Mouse (Mus musculus) lung, adult 18-20 months (tissue): ENCODE results near the gene Rnf20.
"Not testable (repeated sequence)": the region's sequence is repeated elsewhere in the genome, so short reads cannot be mapped to it uniquely, and the experiment has no call there.

ENCODE experiments used
- DNase-seq, 2 experiments: peaks; one replicate each; pipeline ENCODE4 v3.0.0; 2022; ENCODE audit warnings: mixed read lengths in 2 of 2

Rnf20 gene

DNA sequence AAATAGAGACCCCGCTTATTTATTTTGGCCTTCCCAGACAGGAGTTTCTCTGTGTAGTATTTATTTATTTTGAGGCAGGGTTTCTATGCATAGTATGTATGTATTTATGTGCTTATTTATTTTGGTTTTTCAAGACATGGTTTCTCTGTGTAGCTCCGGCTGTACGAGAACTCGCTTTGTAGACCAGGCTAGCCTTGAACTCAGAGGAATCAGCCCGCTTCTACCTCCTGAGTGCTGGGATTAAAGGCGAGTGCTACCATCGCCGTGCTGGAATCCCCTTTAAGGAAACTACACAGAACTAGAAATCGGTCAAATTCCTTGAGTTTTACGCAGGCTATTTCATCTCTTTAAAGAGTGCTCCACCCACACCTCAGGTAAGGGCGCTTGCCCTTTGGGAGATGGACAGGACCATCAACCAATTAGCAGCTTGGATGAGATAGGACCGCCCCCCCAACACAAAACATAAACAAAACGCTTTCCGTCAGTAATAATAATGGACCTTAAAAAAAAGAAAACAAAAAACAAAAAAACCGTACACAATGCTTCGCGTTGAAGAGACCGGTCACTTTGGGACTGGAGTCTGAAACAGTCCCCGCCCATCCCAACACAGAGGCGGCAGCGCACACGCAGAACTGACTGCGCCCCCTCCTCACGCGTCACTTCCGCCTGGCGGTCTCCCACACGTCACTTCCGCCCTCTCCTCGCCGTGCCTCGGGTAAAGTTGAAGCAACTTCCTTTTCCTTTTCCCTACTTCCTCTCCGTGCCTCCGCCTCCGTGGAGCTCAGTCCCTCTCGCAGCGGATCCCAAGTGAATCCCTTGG lies at the start of gene Rnf20:
Gene Rnf20, plus strand, starts transcription at position 688 of the 820 bp plus-strand sequence.
- DNase-seq, result peak; percentile 96 to 97

DNA sequence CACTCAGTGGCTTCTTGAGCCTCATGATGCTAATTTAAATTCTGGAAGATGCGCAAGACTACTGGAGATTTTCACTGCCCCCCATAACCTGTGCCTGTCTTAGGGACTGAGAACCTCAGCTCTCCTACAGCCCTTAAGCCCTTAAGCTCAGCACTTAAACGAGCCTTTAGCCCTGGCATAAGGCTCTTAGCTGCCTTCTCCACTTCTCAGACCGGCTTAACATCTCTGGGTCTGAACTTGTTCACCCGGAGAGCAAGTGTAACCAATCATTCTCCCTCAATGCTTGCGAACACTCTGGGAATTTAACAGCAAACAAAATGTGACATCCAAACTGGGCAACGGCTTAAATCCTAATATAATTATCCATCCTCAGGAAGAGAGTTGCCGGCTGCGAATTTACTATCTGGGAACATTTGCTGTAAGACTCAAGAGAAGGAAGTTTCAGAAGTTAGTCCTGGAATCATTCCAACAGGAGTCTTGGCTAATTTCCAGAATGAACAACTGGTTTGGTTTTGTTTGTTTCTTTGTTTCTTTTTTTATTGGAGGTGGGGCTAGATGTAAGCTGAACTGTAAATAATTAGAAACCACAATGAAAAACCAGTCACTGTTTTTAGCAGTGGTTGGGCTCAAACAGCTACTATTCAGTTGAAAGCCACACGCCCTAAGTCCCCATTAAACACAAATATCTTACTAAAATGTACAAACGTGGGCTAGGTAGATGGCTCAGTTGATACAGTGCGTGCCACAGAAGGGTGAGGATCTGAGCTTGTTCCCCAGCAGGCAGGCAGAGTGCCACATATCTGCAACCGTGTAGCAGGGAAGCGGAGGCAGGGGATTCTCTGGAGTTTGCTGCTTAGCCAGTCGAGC lies 47.6 kb upstream of the Rnf20 start:
- peak in 1 of 2 experiments; percentile 18 for DNase-seq

DNA sequence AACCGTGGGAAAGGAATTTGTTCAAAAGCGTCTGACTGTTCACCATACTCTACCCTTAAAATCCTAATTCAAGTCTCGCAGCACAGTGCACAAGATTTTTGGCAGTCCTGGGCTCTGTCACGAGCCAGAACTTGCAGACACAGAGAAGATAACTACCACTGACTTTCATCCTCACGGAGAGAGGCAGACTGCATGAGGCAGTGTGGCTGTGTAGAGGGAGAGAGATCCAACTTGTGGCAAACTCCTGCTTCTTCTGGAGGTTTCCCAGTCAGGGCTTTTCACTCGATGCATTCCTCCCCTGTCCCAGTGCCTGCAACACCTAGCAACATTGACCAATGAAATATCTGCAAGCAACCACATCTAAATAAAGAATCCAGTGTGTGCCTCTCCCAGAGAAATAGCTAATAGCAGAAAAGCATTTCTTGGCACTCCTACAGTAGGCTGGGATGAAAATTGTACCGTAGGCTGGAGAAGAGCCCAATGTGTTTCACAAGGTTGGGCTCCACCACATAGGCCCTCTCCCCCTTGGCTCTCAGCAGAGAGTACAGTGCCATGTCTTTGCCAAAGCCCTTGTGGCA lies 46.2 kb upstream of the Rnf20 start:
- DNase-seq, result peak in 1 of 2 experiments; percentile 31

DNA sequence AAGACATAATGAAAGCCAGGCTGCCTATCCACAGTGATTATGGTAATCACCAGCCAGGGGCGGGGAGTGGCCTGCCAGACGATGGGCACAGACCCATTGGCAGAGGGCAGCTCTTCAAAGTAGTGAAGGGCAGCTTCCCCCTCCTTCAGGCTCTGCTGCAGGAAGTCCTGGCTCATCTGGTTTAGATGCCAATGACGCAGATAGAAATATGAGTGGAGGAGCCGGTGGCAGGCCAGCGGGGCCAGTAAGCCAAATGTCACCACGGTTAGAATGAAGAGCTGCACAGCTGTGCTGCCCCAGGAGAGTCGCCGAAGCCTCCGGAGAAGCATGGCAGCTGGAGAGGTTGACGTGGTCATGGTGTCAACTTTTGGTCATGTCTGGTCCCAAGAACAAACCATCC lies 45.0 kb upstream of the Rnf20 start:
- no peak for DNase-seq

DNA sequence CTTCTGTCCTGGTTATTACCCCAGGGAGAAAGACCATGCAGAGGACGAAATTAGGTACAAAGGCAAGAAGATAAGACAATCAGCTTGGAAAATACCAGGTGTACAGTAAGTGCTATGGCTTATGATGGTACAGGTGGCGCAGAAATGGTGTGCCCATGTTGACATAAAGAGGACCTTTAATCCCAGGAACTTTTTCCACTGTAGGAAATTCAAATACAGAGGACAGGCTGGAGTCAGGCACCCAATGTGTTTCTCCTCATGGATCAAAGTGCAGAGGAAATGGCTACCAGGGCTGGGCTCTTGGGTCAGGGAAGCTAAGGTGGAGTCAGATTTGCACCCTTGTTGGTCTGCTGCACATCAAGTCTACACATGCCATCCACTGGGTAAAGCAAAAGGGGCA lies 41.7 kb upstream of the Rnf20 start:
- no peak for DNase-seq

DNA sequence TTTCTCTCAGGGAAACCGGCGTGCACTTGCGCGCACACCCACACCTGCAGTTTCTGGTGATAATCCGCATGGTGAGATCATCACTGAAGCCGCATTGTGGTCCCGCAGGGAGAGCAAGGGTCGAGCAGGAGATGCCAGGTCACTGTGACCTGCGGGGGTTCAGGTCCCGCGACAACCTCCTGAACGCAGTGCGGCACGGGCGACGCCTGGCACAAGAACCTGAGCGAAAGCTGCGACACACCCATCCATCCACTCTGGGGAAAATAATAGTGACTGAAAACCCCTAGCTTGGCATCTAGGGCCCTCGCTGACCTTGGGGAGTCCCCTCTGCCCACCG lies 35.0 kb upstream of the Rnf20 start:
- DNase-seq, result no peak

DNA sequence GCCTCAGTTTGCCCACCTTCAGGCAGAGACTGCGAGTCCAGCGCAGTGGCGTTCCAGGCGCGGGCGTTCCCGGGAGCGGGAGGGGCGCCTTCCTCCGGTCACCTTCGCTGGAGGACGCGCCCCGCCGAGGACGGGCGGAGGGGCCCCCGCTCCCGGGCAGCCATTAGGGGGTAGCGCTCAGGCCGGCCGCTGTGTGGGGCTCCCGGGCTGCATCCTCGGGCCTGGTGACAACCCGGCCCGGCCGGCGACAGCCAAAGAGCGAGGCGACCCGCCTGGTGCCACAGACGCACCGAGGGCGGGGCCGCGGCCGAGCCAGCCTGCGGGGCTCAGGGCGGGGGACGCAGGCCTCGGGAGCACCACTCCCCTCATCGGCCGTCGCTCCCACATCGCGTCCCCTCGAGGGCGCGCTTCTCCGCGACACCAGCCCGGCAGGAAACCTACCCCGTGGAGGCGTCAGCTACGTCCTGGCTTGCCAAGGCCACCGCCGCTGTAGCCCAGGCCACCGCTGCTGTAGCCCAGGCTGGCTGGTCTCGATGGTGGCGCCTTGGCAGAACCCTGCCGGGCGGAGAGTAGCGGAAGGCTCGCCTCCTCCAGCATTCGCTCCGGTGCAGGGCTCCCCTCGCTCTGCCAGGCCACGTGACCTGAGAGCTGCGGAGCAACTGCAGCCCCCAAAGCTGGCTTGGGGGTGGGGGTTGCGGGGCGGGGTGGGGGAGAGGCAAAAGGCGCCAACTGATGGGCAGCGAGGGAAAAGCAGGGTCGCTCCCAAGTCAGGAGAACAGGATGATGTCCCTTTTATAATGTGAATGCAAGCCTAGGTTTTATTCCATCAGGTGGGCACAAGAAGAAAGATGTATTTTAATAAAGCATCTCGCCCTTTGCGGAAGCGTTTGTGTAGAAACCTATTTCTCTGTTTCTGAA lies 34.4 kb upstream of the Rnf20 start, which contains the start of gene Tmem246:
Gene Tmem246, minus strand, starts transcription at position 694 of the 918 bp plus-strand sequence.
- DNase-seq, result peak; percentile 73 to 81

DNA sequence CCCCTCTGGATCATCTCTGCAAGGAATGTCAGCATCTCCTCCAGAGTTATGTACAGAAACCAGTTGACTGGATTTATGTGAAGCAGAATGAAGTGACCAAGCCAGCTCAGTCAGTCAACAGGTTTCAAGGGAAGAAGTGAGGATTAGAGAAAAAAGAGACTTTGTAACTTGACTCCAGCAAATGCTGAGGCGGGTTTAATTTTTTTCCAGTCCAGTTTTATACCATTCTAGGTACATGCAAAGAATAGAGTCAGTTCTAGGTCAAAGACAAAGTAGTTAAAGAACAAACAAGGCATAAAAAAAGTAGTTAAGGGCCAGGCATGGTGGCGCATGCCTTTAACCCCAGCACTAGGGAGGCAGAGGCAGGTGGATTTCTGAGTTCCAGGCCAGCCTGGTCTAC lies 28.6 kb upstream of the Rnf20 start:
- DNase-seq, result no peak

DNA sequence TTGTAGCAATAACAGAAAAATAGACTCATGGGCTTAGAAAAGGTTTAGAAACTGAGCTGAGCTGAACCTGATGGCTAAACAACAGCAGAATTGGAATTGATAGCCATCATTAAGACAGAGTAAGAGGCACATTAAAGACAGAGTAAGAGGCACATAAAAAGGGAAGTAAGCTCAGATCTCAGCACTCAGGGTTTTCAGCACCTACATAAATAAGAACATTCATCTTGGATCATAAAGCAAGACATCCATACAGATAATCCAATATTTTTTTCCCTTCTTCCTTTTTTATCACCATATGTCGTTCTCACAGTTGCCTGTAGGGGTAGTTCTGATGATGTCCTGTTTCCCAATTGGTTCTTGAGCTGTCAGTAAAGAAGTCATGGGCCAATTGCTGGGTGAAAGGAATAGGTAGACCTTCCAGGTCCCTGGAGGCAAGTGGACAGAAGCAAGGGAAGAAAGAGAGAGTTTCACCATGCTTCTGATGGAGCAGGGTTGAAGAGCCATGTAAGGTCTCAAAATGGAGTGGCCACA lies 27.7 kb upstream of the Rnf20 start:
- DNase-seq, result no peak

DNA sequence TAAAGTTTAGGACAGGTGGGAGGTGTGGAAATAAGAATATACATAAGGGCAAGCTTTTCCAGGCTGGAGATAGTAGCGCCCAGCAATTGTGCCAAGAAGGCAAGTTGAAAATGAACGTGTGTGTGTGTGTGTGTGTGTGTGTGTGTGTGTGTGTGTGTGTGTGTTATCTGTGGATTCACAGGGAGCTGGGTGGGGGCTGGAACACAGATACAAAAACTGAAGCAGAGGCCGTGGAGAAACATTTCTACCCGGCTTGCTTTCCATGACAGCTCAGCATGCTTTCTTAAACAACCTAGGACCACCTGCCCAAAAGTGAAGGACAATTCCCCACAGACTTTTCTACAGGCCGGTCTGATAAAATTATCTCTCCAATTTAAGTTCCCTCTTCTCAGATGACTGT lies 27.2 kb upstream of the Rnf20 start:
- DNase-seq, result no peak

DNA sequence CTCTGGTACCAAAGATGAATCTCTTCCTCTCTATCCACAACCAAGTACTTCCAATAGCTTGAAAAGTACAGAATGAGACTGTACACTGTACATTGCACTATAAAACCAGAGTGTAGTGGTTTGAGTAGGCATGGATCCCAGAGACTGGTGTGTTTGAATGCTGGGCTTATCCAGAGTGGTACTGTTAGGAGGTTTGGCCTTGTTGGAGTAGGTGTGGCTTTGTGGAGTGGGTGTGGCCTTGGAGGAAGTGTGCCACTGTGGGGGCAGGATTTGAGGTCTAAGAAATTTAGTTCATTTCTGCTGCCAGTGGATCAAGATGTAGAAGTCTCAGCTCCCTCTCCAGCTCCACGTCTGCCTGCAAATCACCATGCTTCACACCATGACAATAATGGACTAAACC lies 26.3 kb upstream of the Rnf20 start:
- no peak for DNase-seq

DNA sequence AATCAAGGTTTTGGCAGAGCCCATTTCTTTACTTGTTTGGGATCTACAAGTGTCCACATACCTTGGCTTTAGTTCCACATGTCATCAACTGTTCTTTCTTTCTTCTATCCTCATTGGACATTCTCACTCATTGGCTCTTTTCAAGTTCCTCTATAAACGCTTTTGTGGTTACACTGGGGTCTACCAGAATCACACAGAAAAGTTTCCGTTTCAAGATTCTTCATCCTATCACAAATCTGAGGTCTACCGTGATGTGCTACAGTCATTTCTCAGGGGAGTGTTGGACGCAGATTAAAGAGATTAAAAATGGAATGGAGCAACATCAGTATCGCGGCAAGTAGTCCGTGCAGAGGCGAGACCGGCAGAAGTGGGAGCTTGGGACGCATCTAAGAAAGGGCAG lies 14.9 kb upstream of the Rnf20 start:
- DNase-seq, result no peak

DNA sequence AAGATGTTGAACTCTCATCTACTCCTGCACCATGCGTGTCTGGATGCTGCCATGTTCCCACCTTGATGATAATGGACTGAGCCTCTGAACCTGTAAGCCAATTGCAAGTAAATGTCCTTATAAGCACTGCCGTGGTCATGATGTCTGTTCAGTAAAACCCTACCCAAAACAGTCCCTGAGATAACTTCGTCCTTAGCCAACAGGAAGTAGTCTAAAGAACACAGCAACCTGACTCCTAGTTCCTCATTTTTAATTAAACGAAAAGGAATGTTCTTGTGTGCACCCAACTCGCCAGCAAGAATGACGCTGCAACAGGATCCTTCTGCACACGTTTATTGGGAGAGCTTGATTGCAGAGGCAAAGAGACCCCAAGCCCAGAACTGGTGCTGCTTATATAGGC lies 11.9 kb upstream of the Rnf20 start:
- not testable (repeated sequence) for DNase-seq

DNA sequence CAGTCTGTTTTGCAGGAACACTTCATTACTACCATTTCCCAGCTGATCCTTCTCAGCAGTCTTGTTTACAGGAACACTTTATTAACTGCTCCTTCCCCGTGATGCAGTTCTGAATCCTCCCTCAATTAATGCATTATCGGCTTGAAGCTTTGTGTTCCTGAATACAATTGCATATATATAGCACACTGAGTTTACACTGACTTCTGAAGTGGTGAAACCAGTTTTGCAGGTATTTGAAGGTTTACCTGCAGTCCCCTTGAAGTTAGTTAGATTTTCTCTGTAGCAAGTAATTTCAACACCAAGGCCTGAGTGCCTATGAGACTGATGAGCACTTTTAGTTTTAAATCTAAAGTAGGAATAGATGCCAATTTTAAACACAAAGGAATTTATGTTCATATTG lies 9.5 kb upstream of the Rnf20 start:
- peak in 1 of 2 experiments; percentile 39 for DNase-seq

DNA sequence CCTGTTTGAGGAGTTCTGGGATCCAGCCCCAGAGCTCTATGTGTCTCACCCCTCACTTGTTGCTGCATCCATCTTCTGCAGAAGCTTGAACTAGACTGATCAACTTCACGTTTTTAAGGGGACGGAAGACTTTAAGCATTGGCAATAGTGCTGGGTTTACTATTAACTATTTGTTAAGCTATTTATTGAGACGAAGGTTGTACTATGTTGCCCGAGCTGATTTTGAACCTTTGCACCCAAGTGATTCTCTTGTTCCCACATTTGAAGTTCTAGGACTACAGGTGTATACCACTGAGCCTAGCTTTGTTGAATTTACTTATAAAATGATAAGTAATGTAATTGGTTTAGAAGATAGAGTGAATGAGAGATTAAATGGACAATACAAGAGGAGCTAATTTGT lies 7.9 kb upstream of the Rnf20 start:
- DNase-seq, result no peak

DNA sequence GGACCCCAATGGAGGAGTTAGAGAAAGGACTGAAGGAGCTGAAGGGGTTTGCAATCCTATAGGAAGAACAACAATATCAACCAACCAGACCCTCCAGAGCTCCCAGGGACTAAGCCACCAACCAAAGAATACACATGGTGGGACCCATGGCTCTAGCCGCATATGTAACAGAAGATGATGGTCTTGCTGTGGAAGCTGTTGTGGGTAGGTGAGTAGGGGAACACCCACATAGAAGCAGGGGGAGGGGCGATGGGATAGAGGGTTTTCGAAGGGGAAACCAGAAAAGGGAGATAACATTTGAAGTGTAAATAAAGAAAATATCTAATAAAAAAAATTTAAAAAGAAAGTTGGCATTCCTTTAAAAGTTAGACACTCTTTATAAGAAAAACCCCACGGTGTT lies 6.8 kb upstream of the Rnf20 start:
- DNase-seq, result not testable (repeated sequence)

DNA sequence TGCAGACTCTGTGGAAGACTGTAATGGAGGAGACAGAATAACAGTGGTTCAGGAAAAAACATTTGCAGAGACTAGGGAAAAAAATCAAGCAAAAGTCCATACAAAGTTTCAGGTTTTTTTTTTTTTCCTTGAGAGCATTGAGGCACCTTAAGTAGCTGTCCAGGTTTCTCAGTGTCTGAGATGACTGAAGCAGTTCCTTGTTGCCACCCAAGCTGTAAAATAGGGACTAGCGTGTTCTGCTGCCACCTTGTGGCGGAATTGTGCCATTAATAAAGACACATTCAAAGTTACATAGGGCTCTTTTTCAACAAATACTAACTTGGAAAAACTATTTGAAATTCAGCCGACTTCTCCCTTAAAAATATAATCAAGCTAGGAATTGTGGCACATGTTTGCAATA lies 4.8 kb upstream of the Rnf20 start:
- DNase-seq, result peak; percentile 67 to 77

DNA sequence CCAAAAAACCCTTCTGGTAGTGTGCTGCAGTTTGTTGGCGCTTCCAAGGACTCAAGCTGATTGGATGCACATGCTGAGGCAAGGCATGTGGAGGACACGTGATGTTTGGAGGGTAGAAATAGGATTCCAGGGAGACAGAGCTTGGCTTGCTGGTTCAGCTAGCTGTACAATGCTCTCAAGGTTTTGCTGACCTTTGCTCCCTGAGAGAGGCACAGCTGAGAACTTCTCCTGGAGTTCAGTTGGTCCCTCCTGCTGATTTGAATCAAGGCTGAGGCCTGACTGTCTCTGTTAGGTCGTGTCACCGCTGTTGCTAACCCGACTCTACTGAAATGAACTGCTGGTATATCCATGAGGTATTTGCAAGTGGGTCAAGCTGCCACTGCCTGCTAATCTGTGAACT lies 2.9 kb upstream of the Rnf20 start:
- no peak for DNase-seq

DNA sequence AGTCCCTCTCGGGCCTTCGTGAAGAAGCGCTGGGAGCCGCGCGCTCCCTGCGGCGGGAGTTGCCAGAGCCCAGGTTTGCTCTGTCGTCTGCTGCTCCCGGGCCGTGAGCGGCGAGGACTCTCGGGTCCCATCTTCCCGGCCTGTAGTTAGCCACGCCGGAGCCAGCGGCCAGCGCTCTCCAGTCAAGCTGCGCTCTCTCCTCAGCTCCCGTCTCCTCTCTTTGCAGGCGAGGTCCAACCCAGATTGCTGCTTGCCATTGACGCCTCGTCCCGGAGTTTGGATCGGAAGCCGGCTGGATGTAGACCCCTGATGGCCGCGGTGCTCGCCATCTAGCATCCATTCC lies 304 bp downstream of the Rnf20 start:
- DNase-seq, result no peak

DNA sequence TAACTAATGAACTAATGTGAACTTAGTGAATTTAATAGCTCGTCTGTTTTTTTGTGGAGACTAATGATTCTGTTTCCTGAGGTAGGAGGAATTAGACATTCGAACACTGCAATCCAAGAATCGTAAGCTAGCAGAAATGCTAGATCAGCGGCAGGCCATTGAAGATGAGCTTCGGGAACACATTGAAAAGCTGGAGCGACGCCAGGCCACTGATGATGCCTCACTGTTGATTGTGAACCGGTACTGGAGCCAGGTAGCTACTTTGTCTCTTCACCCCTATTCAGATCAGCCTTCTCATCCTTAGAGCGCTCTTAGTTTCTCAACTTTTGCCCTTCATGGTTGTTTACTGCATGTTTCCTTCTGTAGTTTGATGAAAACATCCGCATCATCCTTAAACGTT lies 6.0 kb downstream of the Rnf20 start:
- DNase-seq, result no peak

DNA sequence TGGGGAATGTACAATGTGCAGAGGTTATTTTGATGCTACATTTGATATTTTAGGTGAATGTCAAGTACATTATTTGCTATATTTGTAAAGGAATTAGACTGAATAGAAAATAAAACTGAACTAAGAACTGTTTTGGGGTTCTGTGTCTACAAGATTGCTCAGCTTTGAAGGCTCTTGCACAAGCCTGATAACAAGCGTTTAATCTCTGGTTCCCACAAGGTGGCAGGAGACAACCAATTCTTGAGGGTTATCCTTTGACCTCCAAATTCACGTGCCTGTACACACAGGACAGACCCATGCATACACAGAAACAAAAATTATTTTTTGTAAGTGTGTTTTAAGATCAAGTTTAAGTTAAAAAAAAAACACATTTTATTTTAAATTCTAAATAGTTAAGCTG lies 8.1 kb downstream of the Rnf20 start:
- DNase-seq, result no peak

DNA sequence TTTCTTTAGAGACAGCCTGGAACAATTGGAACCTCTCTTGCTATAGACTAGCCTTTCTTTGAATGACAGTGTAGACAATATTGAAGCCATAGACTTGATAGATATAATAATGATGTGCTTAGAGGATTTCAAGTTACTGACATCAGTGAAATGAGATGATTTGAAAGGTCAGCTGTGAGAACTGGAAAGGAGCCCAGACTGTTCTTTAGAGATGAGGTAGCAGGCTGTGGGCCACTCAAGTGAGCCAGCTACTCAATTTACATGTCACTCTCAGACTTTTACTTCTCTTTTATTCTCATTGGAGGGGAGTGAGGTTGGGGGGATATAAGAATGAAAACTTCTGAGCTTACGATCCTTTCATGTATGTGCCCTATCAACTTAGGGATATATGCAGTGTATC lies 27.6 kb downstream of the Rnf20 start:
- DNase-seq, result no peak
